Mouse (Mus musculus) midbrain, postnatal 0 days (tissue): ENCODE data around the gene Asb16. TPM values are rescaled to one million over a fixed set of nuclear protein-coding genes. Genes with fewer than 3 reads are reported as not detected.

Experiments used
- ATAC-seq: fragments of 200-750 bp; cut with Nextera tagmentation; 2 replicates; pipeline ENCODE4 v1.8.0; 2017; ENCODE audit warnings: moderate number of reproducible peaks, mild to moderate bottlenecking, moderate TSS enrichment, moderate library complexity; ENCODE audit not compliant: low FRiP score
- DNase-seq: peaks from one replicate; pipeline ENCODE4 v3.0.0-alpha.2; 2015; ENCODE audit warnings: low spot score
- H3K27ac ChIP-seq: fragments of 300-500 bp; sonication (generic); 2 replicates; pipeline ENCODE4 v1.5.1; 2014; ENCODE audit warnings: low read depth, mild to moderate bottlenecking, low read length, mixed read lengths
- H3K27me3 ChIP-seq: fragments of 300-500 bp; sonication (generic); 2 replicates; pipeline ENCODE4 v1.6.1; 2014; ENCODE audit warnings: low read length, control low read depth, mixed read lengths; ENCODE audit not compliant: insufficient read depth
- H3K36me3 ChIP-seq: fragments of 300-500 bp; sonication (generic); 2 replicates; pipeline ENCODE4 v1.6.1; 2014; ENCODE audit warnings: low read length, control low read depth, mixed read lengths; ENCODE audit not compliant: insufficient read depth
- H3K4me1 ChIP-seq: fragments of 300-500 bp; sonication (generic); 2 replicates; pipeline ENCODE4 v1.6.1; 2014; ENCODE audit warnings: mild to moderate bottlenecking, control low read depth, antibody characterized with exemption, low read length, mixed read lengths; ENCODE audit not compliant: insufficient read depth
- H3K4me2 ChIP-seq: fragments of 300-500 bp; sonication (generic); 2 replicates; pipeline ENCODE4 v1.6.1; 2014; ENCODE audit warnings: low read depth, mild to moderate bottlenecking, low read length, mixed read lengths; ENCODE audit not compliant: poor library complexity, severe bottlenecking
- H3K4me3 ChIP-seq: fragments of 300-500 bp; sonication (generic); 2 replicates; pipeline ENCODE4 v1.5.1; 2014; ENCODE audit warnings: low read depth, mild to moderate bottlenecking, low read length, moderate library complexity
- H3K9ac ChIP-seq: fragments of 300-500 bp; sonication (generic); replicated peaks from 2 replicates; pipeline ENCODE4 v1.6.1; 2014; ENCODE audit warnings: mild to moderate bottlenecking, low read length, moderate library complexity, mixed read lengths; ENCODE audit not compliant: poor library complexity, severe bottlenecking
- H3K9me3 ChIP-seq: fragments of 300-500 bp; sonication (generic); 2 replicates; pipeline ENCODE4 v1.6.1; 2016; ENCODE audit warnings: low read length, control low read depth
- CTCF ChIP-seq: IDR thresholded peaks from 2 replicates; pipeline ENCODE4 v1.5.1; 2016; ENCODE audit warnings: antibody characterized with exemption, mild to moderate bottlenecking
- WGBS: fragments of 180-500 bp; shearing (Covaris S2); extraction: QIAGEN DNeasy Blood & Tissue Kit; methylation state at CpG from one replicate; pipeline ENCODE4 v1.1.7; 2014; 5-methylcytosine and 5-hydroxymethylcytosine counted together
- polyA plus RNA-seq: library from polyadenylated mRNA; unstranded; fragments of >200 nt; fragmentation: Nextera tagmentation; extraction: Ambion mirVana; gene quantifications from 2 replicates; pipeline ENCODE4 v1.2.1, GENCODE M21; 2015
- total RNA-seq: library from RNA; depleted of rRNA; stranded (reverse); fragments of >200 nt; gene quantifications from 2 replicates; pipeline ENCODE4 v1.2.3, GENCODE M21; 2014

The Asb16 gene
- total and polyA plus RNA-seq, 2 experiments from 2014 or later, result 0.28 to 2.5 TPM

DNA sequence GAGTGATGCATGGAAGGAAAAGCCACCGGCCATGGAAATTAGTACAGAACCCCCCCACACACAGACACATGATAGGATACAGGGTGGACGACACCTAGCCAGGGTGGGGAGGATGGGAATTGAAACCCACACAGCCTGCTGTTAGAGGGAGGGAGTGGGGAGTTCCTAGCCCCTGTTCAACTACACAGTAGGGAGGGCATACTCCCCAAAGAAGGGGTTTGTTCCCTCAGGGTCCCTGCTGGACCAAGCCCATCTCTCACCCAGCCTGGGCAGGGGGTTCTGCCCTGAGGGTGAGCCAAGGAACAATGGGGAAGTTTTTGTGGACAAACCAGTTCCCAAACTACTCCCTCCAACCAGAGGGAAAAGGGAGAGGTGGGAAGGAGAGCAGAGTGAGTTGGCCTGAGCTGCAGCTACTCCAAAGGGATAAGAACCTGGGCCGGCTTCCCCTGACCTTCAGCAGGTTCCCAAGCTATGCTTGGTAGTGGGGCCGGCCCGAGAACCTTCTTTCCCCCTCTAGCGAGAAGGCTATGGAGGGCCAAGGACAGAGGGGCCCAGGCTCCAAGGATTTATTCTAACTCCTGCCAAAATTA lies 21.1 kb downstream of the Asb16 start:
- Histone ChIP-seq H3K4me2 (no peak overlapping the region), H3K9me3 (no peaks in the 10 kb centered on the region), H3K27ac (no peak overlapping the region), H3K4me3 (no peak overlapping the region), H3K9ac (no peak overlapping the region), H3K4me1 (peaks cover 8% of the 10 kb centered on the region; the same call in 1 of the 2 replicates), H3K27me3 (no peaks in the 10 kb centered on the region), H3K36me3 (peaks cover 51% of the 10 kb centered on the region)
- TF ChIP-seq CTCF, result no peak
- ATAC-seq, result no peak
- 57% methylated on average over 6 of the region's 6 CpGs for WGBS
- no peak for DNase-seq

DNA sequence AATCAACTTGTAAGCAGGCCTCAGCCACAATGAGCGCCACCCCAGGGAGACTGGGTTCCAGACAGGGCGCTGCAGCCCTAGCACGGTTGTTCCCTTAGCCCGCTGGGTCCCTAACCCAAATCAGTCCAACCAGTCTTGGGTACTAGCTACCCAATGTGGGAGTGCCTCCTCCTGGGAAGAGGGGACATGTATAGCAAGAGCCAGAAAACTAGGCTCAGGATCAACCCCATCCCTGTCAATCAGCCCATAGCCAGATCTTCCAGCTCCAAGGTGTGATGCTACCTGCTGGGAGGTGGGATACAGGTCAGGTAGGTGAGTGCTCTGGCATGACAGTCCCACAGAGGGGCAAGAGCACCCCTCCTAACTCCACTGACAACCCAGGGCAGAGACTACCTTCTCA lies 21.6 kb downstream of the Asb16 start:
- DNase-seq (no peak), ATAC-seq (no peak)
- H3K4me1 ChIP-seq, result peaks cover 11% of the 10 kb centered on the region; the same call in 1 of the 2 replicates
- no peak overlapping the region for H3K4me3 ChIP-seq
- H3K9ac ChIP-seq, result no peak overlapping the region
- H3K27ac ChIP-seq, result no peak overlapping the region
- WGBS, result 83% methylated on average over 4 of the region's 4 CpGs
- no peak for TF ChIP-seq CTCF
- peaks cover 51% of the 10 kb centered on the region for H3K36me3 ChIP-seq
- no peak overlapping the region for H3K4me2 ChIP-seq
- H3K9me3 ChIP-seq, result no peaks in the 10 kb centered on the region
- H3K27me3 ChIP-seq, result no peaks in the 10 kb centered on the region

DNA sequence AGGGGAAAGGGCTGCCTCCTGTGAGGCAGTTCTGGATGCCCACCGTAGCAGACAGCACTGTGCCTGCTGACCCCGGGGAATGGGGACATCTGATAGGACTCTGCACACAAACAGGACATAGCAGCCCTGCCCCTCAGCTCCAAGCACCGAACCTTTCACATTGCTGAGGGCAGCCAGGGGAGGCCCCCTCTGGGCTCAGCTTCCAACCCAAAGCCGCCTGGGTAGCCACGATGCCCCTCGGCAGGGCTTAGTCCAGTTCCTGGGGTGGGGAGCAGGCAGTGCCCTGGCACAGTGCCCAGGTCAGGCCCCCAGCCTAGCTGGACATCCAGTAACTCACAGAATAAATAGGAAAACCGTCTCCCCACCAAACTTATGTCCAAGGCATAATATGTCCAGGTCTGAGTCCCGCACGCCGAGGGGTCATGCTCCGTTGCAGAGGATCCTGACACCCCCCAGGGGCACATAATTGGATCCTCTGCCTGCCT lies 22.6 kb downstream of the Asb16 start:
- peaks cover 6% of the 10 kb centered on the region; the same call in 1 of the 2 replicates for H3K4me1 ChIP-seq
- H3K36me3 ChIP-seq, result peaks cover 51% of the 10 kb centered on the region
- DNase-seq (no peak), ATAC-seq (no peak)
- H3K27me3 ChIP-seq, result no peaks in the 10 kb centered on the region
- H3K4me3 ChIP-seq, result no peak overlapping the region
- H3K4me2 ChIP-seq, result no peak overlapping the region
- no peak overlapping the region for H3K9ac ChIP-seq
- TF ChIP-seq CTCF, result no peak
- H3K9me3 ChIP-seq, result no peaks in the 10 kb centered on the region
- H3K27ac ChIP-seq, result no peak overlapping the region
- WGBS, result 88% methylated on average over 11 of the region's 11 CpGs

DNA sequence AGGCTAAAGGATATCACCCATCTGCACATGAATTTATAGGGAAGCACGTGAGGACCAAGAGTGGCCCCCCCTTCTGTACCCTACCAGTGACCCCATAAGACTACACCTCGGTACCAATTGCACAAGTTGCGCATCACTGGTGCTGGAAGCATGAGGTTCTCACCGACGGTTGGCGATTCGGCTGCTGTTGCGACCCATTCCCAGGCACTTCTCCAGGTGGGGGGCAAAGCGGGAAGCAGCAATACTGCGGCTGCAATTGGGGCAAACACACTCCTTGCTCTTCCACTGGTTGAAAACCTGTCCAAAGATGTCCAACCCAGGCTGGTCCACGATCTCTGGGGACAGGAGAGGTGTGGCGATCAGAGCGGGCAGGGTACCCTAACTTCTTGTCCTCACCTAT lies 25.4 kb downstream of the Asb16 start:
- no peak overlapping the region for H3K4me3 ChIP-seq
- ATAC-seq (no peak), DNase-seq (no peak)
- no peak overlapping the region for H3K27ac ChIP-seq
- 94% methylated on average over 13 of the region's 13 CpGs for WGBS
- peaks cover 34% of the 10 kb centered on the region for H3K36me3 ChIP-seq
- TF ChIP-seq CTCF, result no peak
- H3K9ac ChIP-seq, result no peak overlapping the region
- peaks cover 5% of the 10 kb centered on the region; the same call in 1 of the 2 replicates for H3K4me1 ChIP-seq
- H3K9me3 ChIP-seq, result no peaks in the 10 kb centered on the region
- no peaks in the 10 kb centered on the region for H3K27me3 ChIP-seq
- no peak overlapping the region for H3K4me2 ChIP-seq

DNA sequence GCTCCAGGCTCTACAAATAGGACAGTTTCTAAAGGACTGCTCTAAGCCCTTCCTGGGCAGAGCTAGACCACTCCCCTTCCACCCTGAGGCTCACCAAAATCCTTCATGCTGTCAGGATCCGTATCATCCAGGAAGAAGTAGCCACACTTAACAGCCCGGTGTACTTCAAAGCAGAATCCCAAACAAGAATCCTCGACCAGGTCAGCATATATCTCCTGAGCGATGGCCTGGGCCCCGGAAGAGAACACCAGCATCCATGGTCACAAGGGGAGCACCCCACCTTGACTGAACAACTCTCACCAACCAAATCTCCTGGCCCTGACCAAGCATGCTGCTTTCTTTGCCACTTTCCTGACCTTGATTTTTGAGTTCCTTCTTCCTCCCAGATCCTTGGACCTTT lies 25.9 kb downstream of the Asb16 start:
- H3K4me1 ChIP-seq, result peaks cover 5% of the 10 kb centered on the region; the same call in 1 of the 2 replicates
- H3K4me3 ChIP-seq, result peak overlapping the region; percentile 92; the same call in 1 of the 2 replicates
- peak overlapping the region; percentile 93 for H3K9ac ChIP-seq
- WGBS, result 74% methylated on average over 5 of the region's 5 CpGs
- no peaks in the 10 kb centered on the region for H3K27me3 ChIP-seq
- H3K4me2 ChIP-seq, result peak overlapping the region; percentile 91; the same call in 1 of the 2 replicates
- no peak for ATAC-seq
- H3K27ac ChIP-seq, result peak overlapping the region; percentile 94; the same call in 1 of the 2 replicates
- H3K36me3 ChIP-seq, result peaks cover 34% of the 10 kb centered on the region
- DNase-seq, result no peak
- no peaks in the 10 kb centered on the region for H3K9me3 ChIP-seq
- no peak for TF ChIP-seq CTCF

DNA sequence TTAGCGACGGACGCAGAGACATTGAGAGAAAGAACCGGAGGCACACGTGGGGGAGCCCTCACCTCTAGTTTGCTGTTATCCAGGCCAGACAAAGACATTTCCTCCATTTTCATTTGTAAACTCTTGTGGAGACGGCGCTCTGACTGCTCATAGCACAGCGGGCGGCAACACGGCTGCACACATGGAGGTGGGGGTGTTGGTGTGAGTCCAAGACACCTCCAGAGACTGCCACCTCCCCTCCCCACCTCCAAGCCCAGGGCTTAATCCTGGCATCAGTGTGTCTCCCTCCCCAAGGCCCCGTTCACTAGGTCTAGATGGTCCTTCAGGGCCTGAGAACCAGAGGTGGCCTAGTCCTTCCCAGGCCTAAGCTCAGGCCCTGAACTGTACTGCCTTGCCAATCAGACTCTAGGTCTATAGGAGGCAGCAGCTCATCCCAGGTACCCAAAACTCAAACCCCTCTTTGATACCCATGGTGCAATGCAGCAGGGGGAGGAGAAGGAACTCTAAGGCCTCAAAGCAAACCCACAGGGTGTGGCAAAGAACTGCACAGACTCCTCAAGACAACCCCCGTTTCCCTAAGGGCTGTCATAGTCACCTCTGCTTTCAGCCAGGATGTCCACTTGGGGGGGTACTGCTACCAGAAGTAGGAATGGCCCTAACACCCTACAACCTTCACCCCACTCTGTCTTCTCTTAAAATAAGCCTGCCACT lies 26.5 kb downstream of the Asb16 start:
- peak overlapping the region; percentile 93 for H3K9ac ChIP-seq
- peaks cover 34% of the 10 kb centered on the region for H3K36me3 ChIP-seq
- H3K27me3 ChIP-seq, result no peaks in the 10 kb centered on the region
- peaks cover 5% of the 10 kb centered on the region; the same call in 1 of the 2 replicates for H3K4me1 ChIP-seq
- H3K4me3 ChIP-seq, result peak overlapping the region; percentile 92
- WGBS, result 52% methylated on average over 12 of the region's 12 CpGs
- peak; percentile 51; the same call in 1 of the 2 replicates for TF ChIP-seq CTCF
- peak overlapping the region; percentile 91 for H3K4me2 ChIP-seq
- no peaks in the 10 kb centered on the region for H3K9me3 ChIP-seq
- DNase-seq (peak; percentile 56), ATAC-seq (no peak)
- H3K27ac ChIP-seq, result peak overlapping the region; percentile 94
